Mouse (Mus musculus): ENCODE measurements around the gene Efcab11.

DNA sequence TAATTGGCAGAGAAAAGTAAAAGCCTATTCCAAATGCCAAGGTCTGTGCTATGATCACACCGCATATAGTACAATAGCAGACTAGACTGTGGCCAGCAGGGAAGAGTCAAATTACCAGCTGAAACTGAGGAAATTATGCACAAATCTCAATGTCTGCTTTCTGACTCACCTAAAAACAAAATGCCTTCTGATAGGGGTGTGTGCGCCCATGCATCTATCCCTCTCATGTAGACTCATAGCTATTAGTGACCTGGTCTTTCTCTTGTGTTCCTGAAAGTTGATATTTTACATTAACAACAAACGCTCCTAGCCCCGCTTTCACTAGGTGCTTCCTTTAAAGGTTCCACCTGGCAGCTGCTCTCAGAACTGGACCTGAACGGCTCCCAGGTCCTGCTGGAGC is 102.5 kb downstream of the Efcab11 start:
- TF ChIP-seq GATA1 (IDR thresholded peaks at IDR 0.05; ENCODE audit: low read length) (no peak), TAL1 (IDR thresholded peaks at IDR 0.05; ENCODE audit: low read length) (no peak)

All from erythroblast, embryonic 14.5 days (primary cell).